Mouse (Mus musculus) E14TG2a.4 (cell line): ENCODE measurements around the gene Set.

Source experiments
- CTCF ChIP-seq: conservative IDR thresholded peaks from 2 replicates; pipeline ENCODE4 v1.5.1; 2014; ENCODE audit warnings: low read length
- POU5F1 ChIP-seq: IDR thresholded peaks from 2 replicates; pipeline ENCODE4 v1.6.1; 2014; ENCODE audit warnings: low read length, borderline replicate concordance

DNA sequence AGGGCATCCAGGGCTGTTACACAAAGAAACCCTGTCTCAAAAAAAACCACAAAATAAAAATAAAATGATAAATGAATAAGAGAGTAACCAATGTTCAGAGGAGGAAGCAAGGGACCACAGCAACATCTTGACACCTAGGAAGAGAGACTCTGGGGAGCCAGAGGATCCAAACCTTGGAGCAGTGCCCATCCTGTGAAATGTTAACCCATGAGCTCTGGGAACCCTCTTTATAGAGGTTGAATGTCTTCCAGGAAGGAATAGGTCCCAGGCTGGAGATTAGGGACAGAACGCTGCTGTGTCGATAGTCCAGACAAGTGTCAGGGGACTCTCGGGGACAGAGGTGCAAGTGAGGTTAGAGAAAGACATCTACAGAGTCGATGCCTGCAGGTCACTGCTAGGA is 63.1 kb downstream of the Set start:
- TF ChIP-seq CTCF = no peak
- TF ChIP-seq POU5F1 = no peak
